Mouse (Mus musculus) embryo, embryonic 9.5 days (tissue): Measurements from ENCODE around the gene Nab2.

Source experiments
- DNase-seq: peaks from one replicate; pipeline ENCODE4 v3.0.0-alpha.2; 2017; ENCODE audit errors: extremely low spot score

The Nab2 gene

GRCm38 (mm10) chr10:127615034-127615374 is 53.4 kb downstream of the Nab2 start:
- no peak for DNase-seq

- DNase-seq: peak; percentile 60
Measured at GRCm38 (mm10) chr10:127614236-127615033, 53.9 kb downstream of the Nab2 start.

GRCm38 (mm10) chr10:127612079-127612775 is 56.1 kb downstream of the Nab2 start:
- DNase-seq: no peak
